Mouse (Mus musculus) lung, embryonic 16.5 days (tissue): ENCODE data around the gene Gm2310. TPM values are rescaled to one million over a fixed set of nuclear protein-coding genes. Genes with fewer than 3 reads are reported as not detected.
A peak's percentile ranks its signal among the peaks of the same experiment; 100 is the strongest.

Source experiments
- ATAC-seq: fragments of 200-750 bp; cut with Nextera tagmentation; 2 replicates; pipeline ENCODE4 v1.8.0; 2017; ENCODE audit warnings: low read depth, mild to moderate bottlenecking, moderate library complexity
- H3K27ac ChIP-seq: fragments of 300-500 bp; sonication (generic); 2 replicates; pipeline ENCODE4 v1.5.1; 2014; ENCODE audit warnings: mild to moderate bottlenecking, control low read depth, low read length
- H3K27me3 ChIP-seq: fragments of 300-500 bp; sonication (generic); 2 replicates; pipeline ENCODE4 v1.6.1; 2014; ENCODE audit warnings: low read depth, low read length, mixed read lengths; ENCODE audit not compliant: control insufficient read depth, insufficient read depth
- H3K36me3 ChIP-seq: fragments of 300-500 bp; sonication (generic); 2 replicates; pipeline ENCODE4 v1.6.1; 2014; ENCODE audit warnings: low read length; ENCODE audit not compliant: control insufficient read depth, insufficient read depth
- H3K4me1 ChIP-seq: fragments of 300-500 bp; sonication (generic); replicated peaks from 2 replicates; pipeline ENCODE4 v1.6.1; 2014; ENCODE audit warnings: low read length, mixed read lengths; ENCODE audit not compliant: control insufficient read depth, insufficient read depth
- H3K4me2 ChIP-seq: fragments of 300-500 bp; sonication (generic); 2 replicates; pipeline ENCODE4 v1.6.1; 2014; ENCODE audit warnings: low read depth, low read length, control low read depth
- H3K4me3 ChIP-seq: fragments of 300-500 bp; sonication (generic); 2 replicates; pipeline ENCODE4 v1.5.1; 2014; ENCODE audit warnings: mild to moderate bottlenecking, low read length, control low read depth
- H3K9ac ChIP-seq: fragments of 300-500 bp; sonication (generic); 2 replicates; pipeline ENCODE4 v1.6.1; 2014; ENCODE audit warnings: low read length, control low read depth
- H3K9me3 ChIP-seq: fragments of 300-500 bp; sonication (generic); 2 replicates; pipeline ENCODE4 v1.6.1; 2016; ENCODE audit warnings: low read length; ENCODE audit not compliant: control insufficient read depth
- WGBS: fragments of 180-500 bp; shearing (Covaris S2); extraction: QIAGEN DNeasy Blood & Tissue Kit; methylation state at CpG from one replicate; pipeline ENCODE4 v1.1.7; 2014; 5-methylcytosine and 5-hydroxymethylcytosine counted together
- polyA plus RNA-seq: library from polyadenylated mRNA; unstranded; fragments of >200 nt; fragmentation: Nextera tagmentation; extraction: Ambion mirVana; gene quantifications from 2 replicates; pipeline ENCODE4 v1.2.1, GENCODE M21; 2015

Gene Gm2310
- polyA plus RNA-seq, 1 experiment from 2014 or later = not detected

GRCm38 (mm10) chr15:8511861-8512260 lies 7.9 kb downstream of the Gm2310 start:
- peaks cover 5% of the 10 kb centered on the region; the same call in 1 of the 2 replicates for H3K4me1 ChIP-seq
- H3K4me2 ChIP-seq = peak overlapping the region; percentile 29
- no peak overlapping the region for H3K9ac ChIP-seq
- peak; percentile 54; the same call in 1 of the 2 replicates for ATAC-seq
- no peaks in the 10 kb centered on the region for H3K27me3 ChIP-seq
- H3K4me3 ChIP-seq = 0 out of 2 replicates have a peak overlapping the region, but pooled peaks have one; percentile 4
- 38% methylated on average over 9 of the region's 9 CpGs for WGBS
- H3K27ac ChIP-seq = no peak overlapping the region
- H3K9me3 ChIP-seq = no peaks in the 10 kb centered on the region
- no peaks in the 10 kb centered on the region for H3K36me3 ChIP-seq

DNA sequence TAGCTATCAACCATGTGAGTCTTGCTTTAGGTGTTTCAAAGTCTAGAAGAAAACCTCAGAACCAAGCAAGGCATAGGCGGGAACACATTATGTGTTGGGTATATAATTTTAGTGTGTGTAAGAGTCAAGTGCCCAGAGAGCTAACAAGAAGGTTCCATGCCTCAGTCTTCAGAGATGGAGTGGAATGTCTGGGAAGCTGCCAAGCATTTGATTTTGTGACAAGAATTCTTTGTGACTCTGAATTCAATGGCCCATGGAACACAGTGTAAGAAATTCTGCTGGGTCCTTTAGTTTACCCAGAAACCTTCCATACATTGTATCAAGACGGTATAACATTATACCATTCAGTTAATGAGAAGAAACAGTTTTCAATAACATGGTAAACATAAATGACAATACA lies 17.3 kb downstream of the Gm2310 start:
- Histone ChIP-seq H3K36me3 (no peaks in the 10 kb centered on the region), H3K4me2 (no peak overlapping the region), H3K4me1 (no peaks in the 10 kb centered on the region), H3K9ac (no peak overlapping the region), H3K9me3 (peaks cover 4% of the 10 kb centered on the region; the same call in 1 of the 2 replicates), H3K4me3 (no peak overlapping the region), H3K27me3 (no peaks in the 10 kb centered on the region), H3K27ac (no peak overlapping the region)
- WGBS = 59% methylated on average over 2 of the region's 2 CpGs
- ATAC-seq = peak; percentile 34; the same call in 1 of the 2 replicates

DNA sequence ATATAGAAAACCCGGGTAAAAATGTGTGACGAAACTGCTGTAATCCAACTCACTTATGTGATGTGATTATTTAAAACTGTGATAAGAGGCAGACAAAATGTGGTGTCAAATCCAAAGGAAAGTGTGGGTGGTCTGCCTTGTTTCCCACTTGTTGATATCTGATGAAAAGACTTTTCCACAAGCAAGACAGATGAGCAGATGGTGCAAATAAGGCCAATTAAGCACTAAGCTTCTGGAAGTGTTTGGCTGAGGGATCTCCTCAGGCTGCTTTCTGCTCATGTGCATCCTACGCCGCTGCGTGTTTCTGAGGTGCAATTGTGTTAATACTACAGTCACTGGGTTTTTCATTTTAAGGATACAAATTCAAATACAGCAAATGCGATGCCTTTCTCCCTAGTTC lies 34.5 kb downstream of the Gm2310 start:
- Histone ChIP-seq H3K4me2 (no peak overlapping the region), H3K4me1 (no peaks in the 10 kb centered on the region), H3K4me3 (no peak overlapping the region), H3K9ac (no peak overlapping the region), H3K36me3 (no peaks in the 10 kb centered on the region), H3K9me3 (no peaks in the 10 kb centered on the region), H3K27me3 (no peaks in the 10 kb centered on the region), H3K27ac (no peak overlapping the region)
- 58% methylated on average over 6 of the region's 6 CpGs for WGBS
- ATAC-seq = no peak

GRCm38 (mm10) chr15:8469006-8469575 lies 50.7 kb downstream of the Gm2310 start:
- Histone ChIP-seq H3K9ac (no peak overlapping the region), H3K36me3 (no peaks in the 10 kb centered on the region), H3K4me3 (no peak overlapping the region), H3K4me2 (no peak overlapping the region), H3K4me1 (no peaks in the 10 kb centered on the region), H3K27me3 (no peaks in the 10 kb centered on the region), H3K9me3 (no peaks in the 10 kb centered on the region), H3K27ac (no peak overlapping the region)
- no peak for ATAC-seq
- 28% methylated on average over 4 of the region's 4 CpGs for WGBS

Other genes starting within 250 kb of the Gm2310 start
- 16.2 and 17.8 TPM in 2 replicates for gene Nipbl, start 75.5 kb downstream of the Gm2310 start, polyA plus RNA-seq
- 23.5 and 25.2 TPM in 2 replicates for gene Slc1a3, start 190.8 kb upstream of the Gm2310 start, polyA plus RNA-seq